Mouse (Mus musculus) liver, adult 2 months (tissue): ENCODE measurements around the gene Nrxn2. TPM values are rescaled to one million over a fixed set of nuclear protein-coding genes. Genes with fewer than 3 reads are reported as not detected.

Source experiments
- DNase-seq: peaks from one replicate; pipeline ENCODE4 v3.0.0-alpha.2; 2011; ENCODE audit warnings: low read depth, low spot score; ENCODE audit errors: extremely low read depth
- H3K27ac ChIP-seq: fragments of 200-500 bp; replicated peaks from 2 replicates; pipeline ENCODE4 v1.5.1; 2012; ENCODE audit warnings: low read depth, mild to moderate bottlenecking, control low read depth, inconsistent platforms, low read length; ENCODE audit not compliant: insufficient read depth
- H3K27me3 ChIP-seq: fragments of 200-500 bp; 2 replicates; pipeline ENCODE4 v1.6.1; 2012; ENCODE audit warnings: mild to moderate bottlenecking, moderate library complexity, low read length, inconsistent platforms; ENCODE audit not compliant: control insufficient read depth, insufficient read depth
- H3K36me3 ChIP-seq: fragments of 200-500 bp; 2 replicates; pipeline ENCODE4 v1.6.1; 2012; ENCODE audit warnings: low read length, inconsistent platforms; ENCODE audit not compliant: control insufficient read depth, insufficient read depth
- H3K4me1 ChIP-seq: fragments of 200-500 bp; 2 replicates; pipeline ENCODE4 v1.6.1; 2011; ENCODE audit warnings: low read length; ENCODE audit not compliant: control insufficient read depth, insufficient read depth
- H3K4me3 ChIP-seq: fragments of 200-500 bp; 2 replicates; pipeline ENCODE4 v1.5.1; 2011; ENCODE audit warnings: low read depth, mild to moderate bottlenecking, control low read depth, low read length, moderate library complexity; ENCODE audit not compliant: insufficient read depth
- H3K79me2 ChIP-seq: fragments of 200-500 bp; 2 replicates; pipeline ENCODE4 v1.6.1; 2012; ENCODE audit warnings: inconsistent platforms, mild to moderate bottlenecking, low read length, moderate library complexity; ENCODE audit not compliant: control insufficient read depth, insufficient read depth
- H3K9ac ChIP-seq: fragments of 200-500 bp; 2 replicates; pipeline ENCODE4 v1.6.1; 2012; ENCODE audit warnings: low read depth, mild to moderate bottlenecking, control low read depth, inconsistent platforms, low read length
- CTCF ChIP-seq: fragments of 200-500 bp; IDR thresholded peaks from 2 replicates; pipeline ENCODE4 v1.5.1; 2011; ENCODE audit warnings: low read depth, low read length, control low read depth
- POLR2A ChIP-seq: fragments of 200-500 bp; IDR thresholded peaks from 2 replicates; pipeline ENCODE4 v1.6.1; 2011; ENCODE audit warnings: low read length, control low read depth; ENCODE audit not compliant: insufficient read depth; ENCODE audit errors: extremely low read depth
- WGBS: fragments of 180-500 bp; shearing (Covaris S2); methylation state at CpG from one replicate; pipeline ENCODE4 v1.1.7; 2018; 5-methylcytosine and 5-hydroxymethylcytosine counted together
- polyA plus RNA-seq: library from polyadenylated mRNA; depleted of rRNA; stranded (reverse); fragments of >200 nt; gene quantifications from 2 replicates; pipeline ENCODE4 v1.2.3, GENCODE M21; 2012
- total RNA-seq: library from RNA; depleted of rRNA; stranded (reverse); fragments of >200 nt; gene quantifications from 2 replicates; pipeline ENCODE4 v1.2.3, GENCODE M21; 2014

Gene Nrxn2
- total and polyA plus RNA-seq, 2 experiments: 0.28 to 1.2 TPM

GRCm38 (mm10) chr19:6493219-6493618, 74.7 kb downstream of the Nrxn2 start:
- H3K27me3 ChIP-seq: peaks cover 10% of the 10 kb centered on the region
- TF ChIP-seq CTCF: no peak
- no peak for TF ChIP-seq POLR2A
- no peak overlapping the region for H3K27ac ChIP-seq
- no peaks in the 10 kb centered on the region for H3K4me1 ChIP-seq
- WGBS: 78% methylated on average over 7 of the region's 7 CpGs
- H3K79me2 ChIP-seq: no peaks in the 10 kb centered on the region
- H3K9ac ChIP-seq: no peak overlapping the region
- no peaks in the 10 kb centered on the region for H3K36me3 ChIP-seq
- DNase-seq: no peak
- no peak overlapping the region for H3K4me3 ChIP-seq

GRCm38 (mm10) chr19:6494032-6494431, 75.5 kb downstream of the Nrxn2 start:
- no peak for TF ChIP-seq POLR2A
- TF ChIP-seq CTCF: no peak
- H3K27ac ChIP-seq: no peak overlapping the region
- H3K27me3 ChIP-seq: peaks cover 16% of the 10 kb centered on the region
- no peaks in the 10 kb centered on the region for H3K36me3 ChIP-seq
- H3K4me3 ChIP-seq: no peak overlapping the region
- 60% methylated on average over 7 of the region's 7 CpGs for WGBS
- no peak overlapping the region for H3K9ac ChIP-seq
- DNase-seq: no peak
- H3K4me1 ChIP-seq: no peaks in the 10 kb centered on the region
- no peaks in the 10 kb centered on the region for H3K79me2 ChIP-seq

GRCm38 (mm10) chr19:6494504-6495170, 76.1 kb downstream of the Nrxn2 start:
- Histone ChIP-seq H3K79me2 (no peaks in the 10 kb centered on the region), H3K27me3 (peaks cover 17% of the 10 kb centered on the region), H3K36me3 (no peaks in the 10 kb centered on the region), H3K4me1 (no peaks in the 10 kb centered on the region), H3K9ac (no peak overlapping the region), H3K4me3 (no peak overlapping the region), H3K27ac (no peak overlapping the region)
- WGBS: 63% methylated on average over 18 of the region's 18 CpGs
- no peak for TF ChIP-seq POLR2A
- TF ChIP-seq CTCF: no peak
- DNase-seq: no peak

GRCm38 (mm10) chr19:6495714-6496113, 77.2 kb downstream of the Nrxn2 start:
- H3K9ac ChIP-seq: no peak overlapping the region
- TF ChIP-seq POLR2A: no peak
- TF ChIP-seq CTCF: no peak
- H3K27me3 ChIP-seq: peaks cover 20% of the 10 kb centered on the region
- no peaks in the 10 kb centered on the region for H3K4me1 ChIP-seq
- H3K4me3 ChIP-seq: no peak overlapping the region
- no peak for DNase-seq
- H3K79me2 ChIP-seq: no peaks in the 10 kb centered on the region
- H3K27ac ChIP-seq: no peak overlapping the region
- no peaks in the 10 kb centered on the region for H3K36me3 ChIP-seq
- WGBS: 37% methylated on average over 8 of the region's 8 CpGs

- no peaks in the 10 kb centered on the region for H3K79me2 ChIP-seq
- no peaks in the 10 kb centered on the region for H3K4me1 ChIP-seq
- TF ChIP-seq POLR2A (no peak), CTCF (no peak)
- H3K36me3 ChIP-seq: no peaks in the 10 kb centered on the region
- WGBS: 20% methylated on average over 6 of the region's 6 CpGs
- H3K27ac ChIP-seq: no peak overlapping the region
- DNase-seq: no peak
- no peak overlapping the region for H3K9ac ChIP-seq
- peaks cover 20% of the 10 kb centered on the region for H3K27me3 ChIP-seq
- H3K4me3 ChIP-seq: no peak overlapping the region
Observed at GRCm38 (mm10) chr19:6496462-6497149, 78.1 kb downstream of the Nrxn2 start.

- Histone ChIP-seq H3K79me2 (no peaks in the 10 kb centered on the region), H3K27me3 (peaks cover 24% of the 10 kb centered on the region), H3K9ac (no peak overlapping the region), H3K27ac (no peak overlapping the region), H3K4me3 (peak overlapping the region; percentile 54; the same call in 1 of the 2 replicates), H3K4me1 (no peaks in the 10 kb centered on the region), H3K36me3 (no peaks in the 10 kb centered on the region)
- WGBS: 4% methylated on average over 30 of the region's 39 CpGs
- DNase-seq: no peak
- TF ChIP-seq POLR2A (no peak), CTCF (no peak)
Observed at GRCm38 (mm10) chr19:6497150-6497801, 78.7 kb downstream of the Nrxn2 start.
